Mouse (Mus musculus) thymus, adult 2 months (tissue): ENCODE results near the gene Cacnb4.

Source experiments
- CTCF ChIP-seq: fragments of 200-500 bp; IDR thresholded peaks from 2 replicates; pipeline ENCODE4 v1.5.1; 2012; ENCODE audit warnings: mild to moderate bottlenecking, control low read depth, low read length, moderate library complexity, borderline replicate concordance; ENCODE audit not compliant: control insufficient read depth, poor library complexity, insufficient read depth; ENCODE audit errors: extremely low read depth
- POLR2A ChIP-seq: fragments of 200-500 bp; IDR thresholded peaks from 2 replicates; pipeline ENCODE4 v1.6.1; 2012; ENCODE audit warnings: mild to moderate bottlenecking, low read length, control low read depth, moderate library complexity; ENCODE audit not compliant: control insufficient read depth, poor library complexity, insufficient read depth; ENCODE audit errors: extremely low read depth

GRCm38 (mm10) chr2:52575637-52576175 is 100.9 kb downstream of the Cacnb4 start:
- TF ChIP-seq CTCF = no peak
- no peak for TF ChIP-seq POLR2A
